Comparison of ENCODE assay signal across 10 mouse cellular contexts in the genomic region with DNA sequence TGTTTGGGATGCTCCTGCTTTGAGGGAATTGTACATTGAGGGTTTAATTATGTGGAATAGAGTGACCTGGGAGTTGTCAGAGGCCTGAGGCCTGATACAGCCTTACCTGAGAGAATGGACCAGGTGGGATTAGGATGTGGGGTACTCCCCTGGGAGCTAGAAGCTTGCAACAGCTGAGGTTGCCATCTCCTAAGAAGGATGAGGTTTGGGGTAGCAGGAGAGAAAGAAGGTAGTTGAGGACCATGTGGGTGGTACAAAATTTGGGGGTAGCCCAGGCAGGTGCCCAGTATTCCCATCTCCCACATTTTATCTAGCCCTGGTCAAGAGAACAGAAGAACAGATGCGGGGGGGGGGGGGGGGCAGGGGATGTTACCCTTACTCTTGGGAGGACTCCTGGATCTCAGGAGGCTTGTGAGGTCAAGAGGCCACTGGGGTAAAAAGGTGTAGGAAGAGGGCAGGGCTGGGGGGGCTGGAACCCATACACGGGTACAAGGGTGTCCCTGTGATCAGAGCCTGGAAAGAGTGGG. TPM values are rescaled to one million over a fixed set of nuclear protein-coding genes. Genes with fewer than 3 reads are reported as not detected.
A peak's percentile ranks its signal among the peaks of the same experiment; 100 is the strongest.
DNase-seq lines count a peak whose midpoint lies in the region; ATAC-seq and TF ChIP-seq lines count a peak whose summit lies in the region.
"Had no signal": no experiment of that assay in that cellular context is flagged by ENCODE, and none has a peak within 500 bp of the region (broad histone marks: within the 10 kb centered on the region; RNA-seq: fewer than 3 reads in every experiment).

No protein-coding gene starts in this region.

- H3K4me2 ChIP-seq in neural tube, embryonic 11.5 days (ENCODE audit: low read depth) = peak overlapping the region; percentile 90
- H3K4me2 ChIP-seq in limb, embryonic 14.5 days (replicated peaks; ENCODE audit: low read depth, low read length, severe bottlenecking) = peak overlapping the region; percentile 89

- no peak for TF ChIP-seq POLR2A in limb, embryonic 14.5 days (IDR thresholded peaks at IDR 0.05; ENCODE audit: borderline replicate concordance, extremely low read depth, insufficient read depth, insufficient read length)

- ATAC-seq in neural tube, embryonic 11.5 days (ENCODE audit: insufficient read depth, low FRiP score, low TSS enrichment) = no peak
- no peak for ATAC-seq in limb, embryonic 14.5 days (ENCODE audit: low FRiP score, low read depth)

- H3K27ac ChIP-seq in neural tube, embryonic 11.5 days (ENCODE audit: low read depth, low read length) = no peak overlapping the region
- H3K27ac ChIP-seq in limb, embryonic 14.5 days (replicated peaks; ENCODE audit: low read depth, low read length) = peak overlapping the region; percentile 53

- H3K4me1 ChIP-seq in neural tube, embryonic 11.5 days (ENCODE audit: control insufficient read depth, insufficient read depth, low read length) = peaks cover 31% of the 10 kb centered on the region
- H3K4me1 ChIP-seq in limb, embryonic 14.5 days (ENCODE audit: control insufficient read depth, insufficient read depth, low read length) = peaks cover 51% of the 10 kb centered on the region

- 53% methylated on average over 2 of the region's 2 CpGs for WGBS in neural tube, embryonic 11.5 days
- 50% methylated on average over 1 of the region's 2 CpGs for WGBS in limb, embryonic 14.5 days

- H3K27me3 ChIP-seq in neural tube, embryonic 11.5 days (ENCODE audit: control insufficient read depth, insufficient read depth, low read length) = no peaks in the 10 kb centered on the region
- H3K27me3 ChIP-seq in limb, embryonic 14.5 days (ENCODE audit: control insufficient read depth, insufficient read depth, low read length) = no peaks in the 10 kb centered on the region

- no peaks in the 10 kb centered on the region for H3K9me3 ChIP-seq in neural tube, embryonic 11.5 days (ENCODE audit: control insufficient read depth, low read length)
- H3K9me3 ChIP-seq in limb, embryonic 14.5 days (ENCODE audit: control insufficient read depth, low read length) = no peaks in the 10 kb centered on the region

- peak overlapping the region; percentile 67 for H3K4me3 ChIP-seq in neural tube, embryonic 11.5 days (ENCODE audit: low read depth, low read length)
- peak overlapping the region; percentile 79 for H3K4me3 ChIP-seq in limb, embryonic 14.5 days (replicated peaks; ENCODE audit: low read length)
- H3K4me3 ChIP-seq: erythroblast, embryonic 14.5 days had no signal

- no peaks in the 10 kb centered on the region for H3K36me3 ChIP-seq in neural tube, embryonic 11.5 days (ENCODE audit: control insufficient read depth, insufficient read depth, low read length)
- H3K36me3 ChIP-seq in limb, embryonic 14.5 days (ENCODE audit: control insufficient read depth, insufficient read depth, low read length) = no peaks in the 10 kb centered on the region

- DNase-seq in heart, adult 11 months = peak; percentile 95
- DNase-seq in heart, adult 18-20 months = no peak
- no peak for DNase-seq in neural tube, embryonic 11.5 days (ENCODE audit: low spot score)
- DNase-seq in neural tube, embryonic 10.5 days (ENCODE audit: extremely low spot score, low spot score) = no peak
- no peak for DNase-seq in limb, embryonic 14.5 days (ENCODE audit: low spot score)
- DNase-seq in yolk sac, embryonic 10.5 days (ENCODE audit: low spot score) = no peak
- DNase-seq in left cerebral cortex, adult 18-20 months (ENCODE audit: low spot score in 2 of 2) = no peak
- DNase-seq in right cerebral cortex, adult 18-20 months = no peak
- DNase-seq: B cell, adult 2 months had no signal

- no peak overlapping the region for H3K9ac ChIP-seq in neural tube, embryonic 11.5 days (ENCODE audit: low read length)
- H3K9ac ChIP-seq in limb, embryonic 14.5 days (ENCODE audit: low read depth, low read length, severe bottlenecking) = peak overlapping the region; percentile 88

RNA-seq across cellular contexts. Expression of gene Dlg4, which starts 2.8 kb away (rescaled TPM):
- total RNA-seq in heart, adult 18-20 months (2021) = 1 to 10 TPM; 5.9 to 6.8 TPM
- 14.6 and 15.0 TPM in 2 replicates for polyA plus RNA-seq in neural tube, embryonic 11.5 days (2014; fragmentation: Nextera tagmentation; extraction: Ambion mirVana)
- polyA plus RNA-seq in limb, embryonic 14.5 days (2012; rRNA removed) = 89.6 and 99.8 TPM in 2 replicates
- polyA plus RNA-seq in limb, embryonic 14.5 days (2014; fragmentation: Nextera tagmentation; extraction: Ambion mirVana) = 9.7 and 10.0 TPM in 2 replicates
- total RNA-seq in left cerebral cortex, adult 18-20 months (2021) = 100 to 1,000 TPM; 718 to 731 TPM

RNA-seq across cellular contexts. Expression of gene Acadvl, which starts 4.3 kb away (rescaled TPM):
- total RNA-seq in heart, adult 18-20 months (2021) = 1,000 to 10,000 TPM; 1,326 to 1,372 TPM
- 49.3 and 54.1 TPM in 2 replicates for polyA plus RNA-seq in neural tube, embryonic 11.5 days (2014; fragmentation: Nextera tagmentation; extraction: Ambion mirVana)
- polyA plus RNA-seq in limb, embryonic 14.5 days (2012; rRNA removed) = 52.9 and 55.4 TPM in 2 replicates
- polyA plus RNA-seq in limb, embryonic 14.5 days (2014; fragmentation: Nextera tagmentation; extraction: Ambion mirVana) = 71.8 and 77.0 TPM in 2 replicates
- 10 to 100 TPM; 55.6 to 57.9 TPM for total RNA-seq in left cerebral cortex, adult 18-20 months (2021)

RNA-seq across cellular contexts. Expression of gene Dvl2, which starts 19.2 kb away (rescaled TPM):
- 1 to 10 TPM; 3.4 to 4.8 TPM for total RNA-seq in heart, adult 18-20 months (2021)
- polyA plus RNA-seq in neural tube, embryonic 11.5 days (2014; fragmentation: Nextera tagmentation; extraction: Ambion mirVana) = 35.8 and 39.0 TPM in 2 replicates
- polyA plus RNA-seq in limb, embryonic 14.5 days (2012; rRNA removed) = 65.4 and 81.0 TPM in 2 replicates
- polyA plus RNA-seq in limb, embryonic 14.5 days (2014; fragmentation: Nextera tagmentation; extraction: Ambion mirVana) = 40.3 and 47.0 TPM in 2 replicates
- 10 to 100 TPM; 28.6 to 32.9 TPM for total RNA-seq in left cerebral cortex, adult 18-20 months (2021)

RNA-seq across cellular contexts. Expression of gene Phf23, which starts 24.0 kb away (rescaled TPM):
- 10 to 100 TPM; 18.4 to 19.7 TPM for total RNA-seq in heart, adult 18-20 months (2021)
- 54.4 and 57.6 TPM in 2 replicates for polyA plus RNA-seq in neural tube, embryonic 11.5 days (2014; fragmentation: Nextera tagmentation; extraction: Ambion mirVana)
- 66.7 and 69.2 TPM in 2 replicates for polyA plus RNA-seq in limb, embryonic 14.5 days (2012; rRNA removed)
- polyA plus RNA-seq in limb, embryonic 14.5 days (2014; fragmentation: Nextera tagmentation; extraction: Ambion mirVana) = 51.7 and 60.5 TPM in 2 replicates
- total RNA-seq in left cerebral cortex, adult 18-20 months (2021) = 10 to 100 TPM; 52.6 to 53.8 TPM

RNA-seq across cellular contexts. Expression of gene Gabarap, which starts 28.6 kb away (rescaled TPM):
- 100 to 1,000 TPM; 285 to 320 TPM for total RNA-seq in heart, adult 18-20 months (2021)
- 530 and 552 TPM in 2 replicates for polyA plus RNA-seq in neural tube, embryonic 11.5 days (2014; fragmentation: Nextera tagmentation; extraction: Ambion mirVana)
- 431 and 477 TPM in 2 replicates for polyA plus RNA-seq in limb, embryonic 14.5 days (2012; rRNA removed)
- 574 and 593 TPM in 2 replicates for polyA plus RNA-seq in limb, embryonic 14.5 days (2014; fragmentation: Nextera tagmentation; extraction: Ambion mirVana)
- 100 to 1,000 TPM; 231 to 236 TPM for total RNA-seq in left cerebral cortex, adult 18-20 months (2021)

Comparison
In these comparisons a context has a peak if more than half of its experiments do, and no peak if none do; other contexts are left out.
1. RNA of gene Dlg4, which starts 2.8 kb away (total RNA-seq): 718 to 731 TPM in left cerebral cortex, adult 18-20 months; 5.9 to 6.8 TPM in heart, adult 18-20 months; every median in the first group is over 10 times any median in the second.
2. RNA of gene Acadvl, which starts 4.3 kb away (total RNA-seq): 1,326 to 1,372 TPM in heart, adult 18-20 months; 55.6 to 57.9 TPM in left cerebral cortex, adult 18-20 months; every median in the first group is over 10 times any median in the second.
3. RNA of gene Dvl2, which starts 19.2 kb away (total RNA-seq): 28.6 to 32.9 TPM in left cerebral cortex, adult 18-20 months; 3.4 to 4.8 TPM in heart, adult 18-20 months; every median in the first group is over 4 times any median in the second.